Mouse (Mus musculus) heart, adult 18-20 months (tissue): ENCODE data around the gene Gm8926. TPM values are rescaled to one million over a fixed set of nuclear protein-coding genes. Genes with fewer than 3 reads are reported as not detected.
"Not testable (repeated sequence)": the region's sequence is repeated elsewhere in the genome, so short reads cannot be mapped to it uniquely, and the experiment has no call there.

Experiments
- DNase-seq, 2 experiments: peaks; one replicate each; pipeline ENCODE4 v3.0.0; 2021 to 2022; ENCODE audit warnings: mixed read lengths in 1 of 2
- long read RNA-seq, 2 experiments: library from polyadenylated mRNA; stranded (forward); transcript quantifications; one replicate each; pipeline ENCODE4 v2.0.0; 2021
- total RNA-seq, 2 experiments: library from RNA; stranded (reverse); gene quantifications; 2 replicates each; pipeline ENCODE4 v1.2.3; 2021

Gene Gm8926
- not detected for total RNA-seq
- long read RNA-seq, experiment 1 = 0 reads
- long read RNA-seq, experiment 2 = 0 reads

- not testable (repeated sequence) for DNase-seq
Observed at GRCm38 (mm10) chr5:11770248-11770647, at the start of gene Gm8926. TSS of gene Gm8926 (plus strand) at chr5:11770548.

Other genes with a start within 250 kb of the Gm8926 start
- not detected for gene Gm6460, start 175.6 kb upstream of the Gm8926 start, total RNA-seq
- gene Gm8922, start 88.6 kb upstream of the Gm8926 start, total RNA-seq = not detected
- gene Gm6465, start 75.0 kb downstream of the Gm8926 start, total RNA-seq = not detected
- gene 4933402N22Rik, start 147.5 kb downstream of the Gm8926 start, total RNA-seq = not detected